Mouse (Mus musculus): Measurements from ENCODE around the gene Anp32a. TPM values are rescaled to one million over a fixed set of nuclear protein-coding genes. Genes with fewer than 3 reads are reported as not detected.
A peak's percentile ranks its signal among the peaks of the same experiment; 100 is the strongest.

Gene Anp32a
- 128 and 130 TPM in 2 replicates for polyA plus RNA-seq (2015; fragmentation: Nextera tagmentation; extraction: Ambion mirVana)

DNA sequence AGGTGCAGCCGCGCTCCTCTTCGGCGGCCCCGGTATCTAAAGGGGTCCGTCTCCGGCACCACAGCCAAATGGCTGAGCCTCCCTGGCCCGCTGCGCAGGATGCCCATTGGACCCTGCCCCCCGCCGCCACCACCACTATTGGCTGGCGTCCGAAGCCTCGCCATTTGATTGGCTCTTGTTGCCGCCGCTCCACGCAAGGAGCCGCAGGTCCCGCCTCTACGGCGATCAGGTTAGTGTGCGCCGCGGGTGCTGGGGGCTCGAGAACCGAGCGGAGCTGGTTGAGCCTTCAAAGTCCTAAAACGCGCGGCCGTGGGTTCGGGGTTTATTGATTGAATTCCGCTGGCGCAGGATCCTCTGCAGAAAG lies at the start of gene Anp32a:
Gene Anp32a (plus strand): TSS at position 171 of the 364 bp plus-strand sequence.
- peaks cover 35% of the 10 kb centered on the region for H3K4me1 ChIP-seq (replicated peaks)
- no peaks in the 10 kb centered on the region for H3K36me3 ChIP-seq
- peak; percentile 92 for ATAC-seq (ENCODE audit: low read depth)
- peak within 1 kb of the TSS; percentile 92 for H3K4me3 ChIP-seq
- H3K27me3 ChIP-seq: no peaks in the 10 kb centered on the region
- no peaks in the 10 kb centered on the region for H3K9me3 ChIP-seq
- H3K27ac ChIP-seq (replicated peaks): peak within 1 kb of the TSS; percentile 99
- peak within 1 kb of the TSS; percentile 82 for H3K4me2 ChIP-seq
- H3K9ac ChIP-seq: peak within 1 kb of the TSS; percentile 97
- under 1% methylated on average over 34 of the region's 34 CpGs for WGBS

DNA sequence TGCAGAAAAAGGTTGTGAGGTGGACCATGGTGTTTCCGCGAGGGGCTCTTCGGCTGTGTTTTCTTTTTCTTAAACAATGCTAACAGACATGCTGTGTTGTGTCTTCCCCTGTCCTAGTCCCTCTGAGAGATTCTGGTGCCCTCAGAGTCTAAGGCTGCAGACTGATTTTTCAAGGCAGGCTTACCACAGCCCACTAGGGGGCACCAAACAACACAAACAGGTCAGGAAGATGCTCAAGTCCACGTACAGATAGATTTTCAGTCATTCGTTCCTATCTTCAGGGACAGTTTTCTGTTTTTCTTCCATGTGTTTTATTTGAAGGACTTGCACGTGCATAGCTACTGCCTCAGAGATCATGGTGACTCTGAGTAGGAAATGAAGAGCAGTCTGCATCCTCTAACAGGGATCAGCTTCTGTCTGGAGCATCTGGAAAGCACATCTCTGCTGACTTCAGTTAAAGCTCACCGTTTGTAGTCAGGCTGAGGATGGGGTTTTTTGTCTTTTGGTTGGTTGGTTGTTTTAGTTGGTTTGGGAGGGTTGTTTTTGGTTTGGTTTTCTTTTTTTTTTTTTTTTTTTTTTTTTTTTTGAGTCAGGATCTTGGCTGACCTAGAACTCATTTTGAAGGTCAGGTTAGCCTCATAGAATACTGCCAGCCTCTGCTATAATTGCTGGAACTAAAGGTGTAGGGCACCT lies 45.9 kb upstream of the Anp32a start:
- H3K4me2 ChIP-seq: no peak overlapping the region
- H3K36me3 ChIP-seq: no peaks in the 10 kb centered on the region
- H3K27me3 ChIP-seq: no peaks in the 10 kb centered on the region
- H3K4me3 ChIP-seq: no peak overlapping the region
- H3K27ac ChIP-seq (replicated peaks): no peak overlapping the region
- H3K9me3 ChIP-seq: no peaks in the 10 kb centered on the region
- no peak overlapping the region for H3K9ac ChIP-seq
- H3K4me1 ChIP-seq (replicated peaks): no peaks in the 10 kb centered on the region
- no peak for ATAC-seq (ENCODE audit: low read depth)
- WGBS: 32% methylated on average over 7 of the region's 7 CpGs

DNA sequence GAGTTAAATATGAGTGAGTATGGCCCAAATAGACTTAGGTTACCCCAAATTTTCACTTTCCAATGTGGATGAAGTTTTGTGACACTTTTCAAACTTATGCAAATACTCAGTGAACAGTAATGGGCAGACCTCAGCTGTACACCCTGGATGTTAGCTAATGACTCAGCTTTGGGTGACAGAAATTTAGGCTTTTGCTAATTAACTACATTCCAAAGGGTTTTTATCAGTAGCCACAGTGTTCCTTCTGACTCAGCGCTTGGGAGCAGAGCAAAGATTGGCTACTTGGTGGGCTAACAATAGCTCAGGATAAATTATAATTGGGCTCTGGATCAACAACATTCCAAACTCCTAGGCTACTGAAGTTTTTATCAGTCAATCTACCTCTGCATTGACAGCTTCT lies 44.2 kb upstream of the Anp32a start:
- ATAC-seq (ENCODE audit: low read depth): no peak
- H3K4me1 ChIP-seq (replicated peaks): no peaks in the 10 kb centered on the region
- H3K27me3 ChIP-seq: no peaks in the 10 kb centered on the region
- H3K9me3 ChIP-seq: no peaks in the 10 kb centered on the region
- H3K9ac ChIP-seq: no peak overlapping the region
- no peak overlapping the region for H3K27ac ChIP-seq (replicated peaks)
- WGBS: 61% methylated on average over 1 of the region's 1 CpGs
- H3K4me3 ChIP-seq: no peak overlapping the region
- H3K4me2 ChIP-seq: no peak overlapping the region
- H3K36me3 ChIP-seq: no peaks in the 10 kb centered on the region

DNA sequence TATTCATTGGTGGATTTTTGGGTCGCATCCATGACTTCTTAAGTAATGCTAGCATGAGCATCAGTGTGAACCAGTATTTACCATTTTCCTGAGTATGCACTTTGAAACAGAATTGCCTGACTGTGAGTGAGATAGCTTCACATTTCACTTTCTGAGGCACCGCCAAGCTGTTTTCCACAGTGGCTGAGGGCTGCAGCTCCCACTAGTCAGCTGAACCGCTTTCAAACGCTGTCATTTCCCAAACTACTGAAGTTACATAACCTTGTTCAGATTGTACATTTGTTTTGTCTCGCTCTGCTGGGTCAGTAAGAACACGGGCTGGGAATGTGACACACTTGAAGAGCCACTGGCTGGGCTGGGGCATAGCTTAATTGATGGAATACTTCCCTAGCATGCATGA lies 25.5 kb upstream of the Anp32a start:
- Histone ChIP-seq H3K4me1 (replicated peaks) (no peaks in the 10 kb centered on the region), H3K27ac (replicated peaks) (no peak overlapping the region), H3K9me3 (no peaks in the 10 kb centered on the region), H3K9ac (no peak overlapping the region), H3K4me2 (no peak overlapping the region), H3K36me3 (no peaks in the 10 kb centered on the region), H3K27me3 (no peaks in the 10 kb centered on the region), H3K4me3 (no peak overlapping the region)
- no peak for ATAC-seq (ENCODE audit: low read depth)
- WGBS: 93% methylated on average over 6 of the region's 6 CpGs

DNA sequence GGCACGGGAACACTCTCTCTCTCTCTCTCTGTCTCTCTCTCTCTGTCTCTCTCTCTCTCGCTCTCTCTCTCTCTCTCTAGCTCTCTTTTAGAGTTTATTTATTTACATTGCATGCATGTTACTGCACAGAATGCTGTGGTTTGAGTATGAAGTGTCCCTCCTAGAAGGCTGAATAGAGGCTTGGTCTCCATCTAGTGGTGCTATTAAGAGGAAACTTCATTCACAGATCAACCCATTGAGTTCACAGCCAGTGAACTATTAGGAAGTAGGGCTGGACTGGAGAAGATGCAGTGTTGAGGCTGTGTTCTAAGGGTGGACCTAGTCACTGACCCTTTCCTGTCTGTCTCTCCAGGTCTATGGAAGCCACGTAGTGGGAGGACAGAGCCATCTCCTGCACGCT lies 22.4 kb upstream of the Anp32a start:
- 79% methylated on average over 4 of the region's 4 CpGs for WGBS
- Histone ChIP-seq H3K9me3 (no peaks in the 10 kb centered on the region), H3K9ac (no peak overlapping the region), H3K4me1 (replicated peaks) (no peaks in the 10 kb centered on the region), H3K27me3 (no peaks in the 10 kb centered on the region), H3K4me3 (no peak overlapping the region), H3K36me3 (no peaks in the 10 kb centered on the region), H3K4me2 (no peak overlapping the region), H3K27ac (replicated peaks) (no peak overlapping the region)
- no peak for ATAC-seq (ENCODE audit: low read depth)

DNA sequence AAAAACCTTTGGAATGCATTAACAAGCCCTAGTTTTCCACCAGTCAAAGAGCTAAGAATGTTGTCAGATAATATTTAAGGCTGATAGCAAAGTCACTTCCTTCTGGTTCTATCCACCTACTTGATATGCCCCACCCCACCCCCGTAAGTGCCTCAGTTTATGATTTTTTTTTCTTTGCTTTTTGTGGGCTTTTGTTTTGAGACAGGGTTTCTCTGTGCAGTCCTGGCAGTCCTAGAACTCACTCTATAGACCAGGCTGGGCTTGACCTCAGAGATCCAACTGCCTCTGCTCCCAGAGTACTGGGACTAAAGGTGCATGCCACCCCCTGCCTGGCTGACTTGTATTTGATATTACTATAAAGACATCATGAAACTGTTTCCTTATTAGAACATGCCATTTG lies 17.3 kb upstream of the Anp32a start:
- no peaks in the 10 kb centered on the region for H3K27me3 ChIP-seq
- no peaks in the 10 kb centered on the region for H3K4me1 ChIP-seq (replicated peaks)
- no peak for ATAC-seq (ENCODE audit: low read depth)
- 69% methylated on average over 1 of the region's 1 CpGs for WGBS
- no peaks in the 10 kb centered on the region for H3K9me3 ChIP-seq
- no peak overlapping the region for H3K4me2 ChIP-seq
- no peak overlapping the region for H3K4me3 ChIP-seq
- no peaks in the 10 kb centered on the region for H3K36me3 ChIP-seq
- H3K9ac ChIP-seq: no peak overlapping the region
- H3K27ac ChIP-seq (replicated peaks): no peak overlapping the region

DNA sequence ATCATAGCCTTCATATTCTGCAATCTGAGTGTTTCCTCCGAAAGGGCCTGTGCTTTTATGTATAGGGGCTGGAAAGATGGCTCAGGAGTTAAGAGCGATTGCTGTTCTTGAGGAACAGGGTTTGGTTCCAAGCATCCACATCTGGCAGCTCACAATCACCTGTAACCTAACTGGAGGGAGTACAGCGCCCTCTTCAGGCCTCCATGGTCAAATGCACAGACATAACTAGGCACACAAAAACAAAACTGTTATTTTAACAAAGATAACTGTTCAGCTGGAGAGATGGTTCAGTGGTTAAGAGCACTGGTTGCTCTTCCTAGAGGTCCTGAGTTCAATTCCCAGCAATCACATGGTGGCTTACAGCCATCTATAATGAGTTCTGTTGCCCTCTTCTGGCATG lies 15.1 kb upstream of the Anp32a start:
- ATAC-seq (ENCODE audit: low read depth): no peak
- Histone ChIP-seq H3K36me3 (no peaks in the 10 kb centered on the region), H3K9me3 (0 out of 2 replicates have a peak, but pooled peaks cover 4% of the 10 kb centered on the region), H3K9ac (no peak overlapping the region), H3K4me1 (replicated peaks) (no peaks in the 10 kb centered on the region), H3K4me3 (no peak overlapping the region), H3K27ac (replicated peaks) (no peak overlapping the region), H3K27me3 (no peaks in the 10 kb centered on the region), H3K4me2 (no peak overlapping the region)
- 77% methylated on average over 3 of the region's 3 CpGs for WGBS

DNA sequence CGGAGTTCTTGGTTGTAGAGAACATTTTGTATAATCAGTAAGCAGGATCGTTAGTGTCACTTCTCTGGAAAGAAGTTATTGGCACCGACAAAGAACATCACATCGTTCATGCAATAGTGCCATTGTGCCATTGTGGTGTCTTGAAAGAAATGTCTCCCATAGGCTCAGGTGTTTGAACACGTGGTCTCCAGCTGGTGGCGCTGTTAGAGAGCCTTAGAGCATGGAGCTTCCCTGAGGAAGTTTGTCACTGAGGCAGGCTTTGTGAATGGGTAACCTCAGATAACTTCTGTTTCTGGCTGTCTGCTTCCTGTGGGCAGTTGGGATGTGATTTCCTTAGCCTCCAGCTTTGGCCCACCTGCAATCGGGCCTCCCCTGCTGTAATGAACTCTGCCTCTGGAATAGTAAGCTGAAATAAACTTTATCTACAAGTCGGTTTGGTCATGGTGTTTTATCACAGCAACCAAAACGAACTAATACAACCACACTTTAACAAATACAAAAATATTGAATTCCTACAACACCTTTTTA lies 6.7 kb upstream of the Anp32a start:
- Histone ChIP-seq H3K9me3 (0 out of 2 replicates have a peak, but pooled peaks cover 6% of the 10 kb centered on the region), H3K4me1 (replicated peaks) (peaks cover 11% of the 10 kb centered on the region), H3K4me2 (no peak overlapping the region), H3K9ac (no peak overlapping the region), H3K4me3 (no peak overlapping the region), H3K27ac (replicated peaks) (no peak overlapping the region), H3K36me3 (no peaks in the 10 kb centered on the region), H3K27me3 (no peaks in the 10 kb centered on the region)
- no peak for ATAC-seq (ENCODE audit: low read depth)
- WGBS: 93% methylated on average over 9 of the region's 9 CpGs

DNA sequence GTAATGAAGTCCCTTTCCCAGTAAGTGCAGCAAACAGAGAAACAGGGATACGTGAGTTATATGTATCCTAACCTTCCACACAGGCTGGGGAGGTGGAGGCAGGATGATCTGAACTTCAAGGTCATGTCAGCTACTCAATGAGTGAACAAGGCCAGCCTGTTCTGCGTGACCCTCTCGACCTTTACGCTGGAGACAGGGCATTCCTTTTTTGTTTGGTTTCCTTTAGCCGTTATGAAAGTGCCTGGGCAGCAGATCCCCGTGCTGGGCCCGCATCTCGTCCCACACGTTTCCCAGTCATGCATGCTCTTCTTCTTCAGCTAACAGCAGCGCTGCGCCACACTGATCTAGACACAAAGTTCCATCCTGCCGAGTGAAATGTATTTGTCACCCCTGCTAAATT lies 5.7 kb upstream of the Anp32a start:
- H3K27me3 ChIP-seq: no peaks in the 10 kb centered on the region
- no peak for ATAC-seq (ENCODE audit: low read depth)
- H3K27ac ChIP-seq (replicated peaks): no peak overlapping the region
- no peak overlapping the region for H3K9ac ChIP-seq
- peaks cover 19% of the 10 kb centered on the region for H3K4me1 ChIP-seq (replicated peaks)
- H3K4me3 ChIP-seq: no peak overlapping the region
- H3K9me3 ChIP-seq: 0 out of 2 replicates have a peak, but pooled peaks cover 6% of the 10 kb centered on the region
- WGBS: 49% methylated on average over 12 of the region's 12 CpGs
- no peaks in the 10 kb centered on the region for H3K36me3 ChIP-seq
- H3K4me2 ChIP-seq: no peak overlapping the region

DNA sequence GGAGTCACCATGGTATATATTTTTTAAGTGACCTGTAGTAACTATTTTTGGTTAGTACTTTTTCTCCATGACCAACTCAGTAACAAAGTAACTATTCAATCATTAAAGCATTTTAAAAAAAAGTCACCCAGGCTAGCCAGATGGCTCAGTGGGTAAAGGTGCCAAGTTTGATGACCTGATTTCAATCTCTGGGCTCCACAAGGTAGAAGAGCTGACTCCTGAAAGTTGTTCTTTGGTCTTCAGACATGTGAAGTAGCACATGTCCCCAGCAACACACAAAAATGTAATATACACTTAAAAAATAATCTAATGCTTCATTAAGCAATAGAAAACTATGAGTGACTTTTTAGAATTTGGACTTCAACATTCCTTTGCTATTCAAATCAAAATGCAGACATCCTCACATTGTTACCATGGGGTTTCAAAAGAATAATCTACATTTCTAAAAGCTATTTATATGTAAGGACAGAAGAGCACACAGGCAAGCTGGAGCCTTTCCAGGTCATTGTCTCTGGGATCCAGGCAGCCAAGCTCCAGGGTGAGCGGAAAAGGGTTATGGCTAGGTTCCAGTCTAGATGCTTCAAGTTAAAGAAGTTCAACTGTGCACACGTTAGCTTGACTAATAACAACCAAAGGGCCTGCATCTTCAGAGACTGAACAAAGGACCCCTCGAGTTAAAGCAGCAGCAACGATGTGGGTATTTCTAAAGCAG lies 3.0 kb upstream of the Anp32a start:
- peaks cover 19% of the 10 kb centered on the region for H3K4me1 ChIP-seq (replicated peaks)
- no peak overlapping the region for H3K9ac ChIP-seq
- ATAC-seq (ENCODE audit: low read depth): no peak
- no peak overlapping the region for H3K27ac ChIP-seq (replicated peaks)
- no peak overlapping the region for H3K4me3 ChIP-seq
- 60% methylated on average over 4 of the region's 4 CpGs for WGBS
- H3K9me3 ChIP-seq: 0 out of 2 replicates have a peak, but pooled peaks cover 6% of the 10 kb centered on the region
- H3K27me3 ChIP-seq: no peaks in the 10 kb centered on the region
- H3K36me3 ChIP-seq: no peaks in the 10 kb centered on the region
- H3K4me2 ChIP-seq: no peak overlapping the region

DNA sequence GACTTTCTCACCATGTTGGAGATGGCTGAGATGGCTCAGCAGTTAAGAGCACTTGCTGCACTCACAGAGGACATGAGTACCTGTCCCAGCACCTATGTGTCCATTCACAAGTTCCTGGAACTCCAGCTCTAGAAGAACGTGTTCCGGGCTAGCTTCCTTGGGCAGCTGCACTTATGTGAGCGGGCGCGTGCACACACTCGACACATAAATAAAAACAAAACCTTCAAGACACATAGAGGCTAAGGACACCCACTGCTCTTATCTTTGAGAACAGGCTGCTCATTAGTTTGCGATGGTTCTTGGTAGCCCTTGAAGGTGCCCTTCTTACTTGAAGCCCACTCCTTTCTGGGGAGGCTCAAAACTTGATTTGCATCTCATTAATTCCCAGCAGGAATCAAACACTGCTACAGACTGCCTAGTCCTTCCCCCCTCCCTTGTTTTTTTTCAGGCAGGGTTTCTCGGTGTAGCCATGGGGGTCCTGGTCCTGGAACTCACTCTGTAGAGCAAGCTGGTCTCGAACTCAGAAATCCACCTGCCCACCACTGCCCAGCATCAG lies 2.4 kb upstream of the Anp32a start:
- 74% methylated on average over 9 of the region's 9 CpGs for WGBS
- Histone ChIP-seq H3K4me2 (no peak overlapping the region), H3K4me3 (no peak overlapping the region), H3K36me3 (no peaks in the 10 kb centered on the region), H3K27me3 (no peaks in the 10 kb centered on the region), H3K9me3 (0 out of 2 replicates have a peak, but pooled peaks cover 6% of the 10 kb centered on the region), H3K4me1 (replicated peaks) (peaks cover 19% of the 10 kb centered on the region), H3K9ac (no peak overlapping the region), H3K27ac (replicated peaks) (no peak overlapping the region)
- ATAC-seq (ENCODE audit: low read depth): no peak
